Mouse (Mus musculus): ENCODE measurements around the gene Nck1. TPM values are rescaled to one million over a fixed set of nuclear protein-coding genes. Genes with fewer than 3 reads are reported as not detected.

Gene Nck1
- total RNA-seq, 2 experiments from 2014 or later, result 29.3 to 33.0 TPM

DNA sequence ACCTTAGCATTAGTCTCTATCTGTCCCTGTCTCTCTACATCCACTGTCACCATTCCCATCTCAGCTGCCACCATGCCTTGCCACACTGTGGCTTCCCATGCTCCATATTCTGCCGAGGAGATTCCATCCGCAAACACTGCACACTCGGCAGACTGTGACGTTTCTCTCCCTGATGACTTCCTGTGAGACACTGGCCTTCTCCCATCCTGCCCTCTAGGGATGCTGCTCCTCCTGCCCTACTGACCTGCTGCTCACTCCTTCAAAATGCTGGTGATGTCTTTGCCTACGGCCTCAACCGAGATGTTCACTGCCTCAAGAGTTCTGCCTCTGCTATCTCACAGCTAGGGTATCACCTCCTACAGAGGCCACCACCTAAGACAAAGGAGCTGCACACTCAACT lies 72.6 kb downstream of the Nck1 start:
- no peak for DNase-seq
- intact Hi-C loops (cut with DNase I; ENCODE audit: low total_unique reads), result no loop called here

DNA sequence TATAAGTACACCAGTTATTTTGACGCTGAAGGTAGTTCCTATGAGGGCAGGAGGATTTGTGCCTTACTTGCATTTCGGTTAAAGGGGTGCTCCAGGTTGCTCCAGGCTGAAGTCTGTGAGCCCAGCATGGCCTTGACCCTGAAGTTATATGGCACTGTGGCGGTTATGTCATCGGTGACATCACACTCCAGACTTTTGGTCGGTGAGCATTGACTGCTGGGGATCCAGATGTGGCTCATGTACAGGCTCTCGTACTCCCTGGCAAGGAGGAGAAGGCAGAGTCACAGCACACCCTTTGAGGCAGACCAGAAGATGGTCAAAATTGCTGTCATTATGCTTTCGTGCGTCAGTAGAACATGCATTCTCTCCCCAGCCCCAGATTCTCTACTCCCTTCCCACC lies 73.0 kb downstream of the Nck1 start:
- no peak for DNase-seq
- intact Hi-C loops (cut with DNase I; ENCODE audit: low total_unique reads), result no loop called here

DNA sequence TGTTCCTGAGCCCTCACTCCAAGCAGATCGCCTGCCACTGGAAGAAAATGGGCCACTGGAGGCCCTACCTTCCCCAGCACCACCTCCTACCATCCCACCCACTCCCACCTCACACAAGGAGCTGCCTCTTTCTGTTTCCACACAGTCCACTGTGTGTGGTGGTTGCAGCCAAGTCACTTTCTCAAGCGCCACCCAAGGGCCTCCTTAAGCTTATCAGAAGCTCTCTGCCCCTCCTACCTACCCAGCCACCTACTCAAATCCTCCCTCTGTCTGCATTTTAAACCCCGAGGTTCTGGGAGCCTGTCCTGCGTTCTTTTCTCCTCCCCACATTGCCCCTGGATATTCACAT lies 74.4 kb downstream of the Nck1 start:
- intact Hi-C loops (cut with DNase I; ENCODE audit: low total_unique reads), result no loop called here
- no peak for DNase-seq

GRCm38 (mm10) chr9:100470936-100471604 lies 74.9 kb downstream of the Nck1 start:
- DNase-seq, result peak; percentile 88
- intact Hi-C loops (cut with DNase I; ENCODE audit: low total_unique reads), result no loop called here

- intact Hi-C loops (cut with DNase I; ENCODE audit: low total_unique reads), result no loop called here
- DNase-seq, result no peak
These were observed 75.7 kb downstream of the Nck1 start for GRCm38 (mm10) chr9:100470228-100470627.

- intact Hi-C loops (cut with DNase I; ENCODE audit: low total_unique reads), result no loop called here
- no peak for DNase-seq
These were observed 76.3 kb downstream of the Nck1 start for GRCm38 (mm10) chr9:100469681-100470080.

- DNase-seq, result no peak
- intact Hi-C loops (cut with DNase I; ENCODE audit: low total_unique reads), result no loop called here
These were observed 77.8 kb downstream of the Nck1 start for GRCm38 (mm10) chr9:100468151-100468550.

DNA sequence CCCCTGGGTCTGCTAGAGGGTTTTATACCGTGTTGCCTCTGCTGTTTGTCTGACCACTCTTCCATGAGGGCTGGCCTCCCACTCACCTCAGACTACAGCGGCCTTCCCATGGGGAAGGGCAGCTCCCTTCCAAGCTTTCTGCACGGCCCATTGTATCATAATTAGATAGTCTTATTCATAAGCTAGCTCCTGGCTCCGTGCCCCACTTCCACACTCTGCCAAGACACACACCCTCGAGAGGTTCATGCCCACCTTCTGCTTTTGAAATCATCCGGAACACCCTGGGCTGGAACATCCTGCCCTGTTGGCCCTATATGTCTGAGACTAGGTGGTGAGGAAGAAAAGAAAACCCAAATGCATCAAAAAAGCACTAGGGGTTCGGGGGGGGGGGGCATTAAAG lies 78.3 kb downstream of the Nck1 start:
- peak; percentile 59 for DNase-seq
- intact Hi-C loops (cut with DNase I; ENCODE audit: low total_unique reads), result no loop called here

- intact Hi-C loops (cut with DNase I; ENCODE audit: low total_unique reads), result no loop called here
- DNase-seq, result no peak
These were observed 79.2 kb downstream of the Nck1 start for GRCm38 (mm10) chr9:100466743-100467142.

DNA sequence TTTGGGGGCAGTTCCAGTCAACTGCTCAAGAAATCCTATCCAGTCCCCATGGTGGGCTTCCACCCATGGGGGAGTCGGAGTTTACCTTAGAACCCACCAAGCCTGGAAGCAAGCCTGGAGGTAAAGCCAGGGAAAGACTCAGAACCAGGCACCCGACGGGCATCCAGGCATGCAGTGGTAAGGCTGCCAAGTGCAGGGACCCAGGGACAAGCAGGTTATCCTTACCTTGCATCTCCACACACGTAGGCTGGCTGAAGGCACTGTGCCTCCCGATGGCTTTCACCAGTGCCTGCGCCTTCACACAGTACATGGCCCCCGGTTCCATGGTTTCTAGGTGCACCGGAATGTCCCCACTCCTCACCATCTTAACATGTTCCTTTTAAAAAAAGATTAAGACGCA lies 79.9 kb downstream of the Nck1 start:
- DNase-seq, result no peak
- intact Hi-C loops (cut with DNase I; ENCODE audit: low total_unique reads), result no loop called here

GRCm38 (mm10) chr9:100465380-100465779 lies 80.6 kb downstream of the Nck1 start:
- no peak for DNase-seq
- intact Hi-C loops (cut with DNase I; ENCODE audit: low total_unique reads), result no loop called here

GRCm38 (mm10) chr9:100463771-100464170 lies 82.2 kb downstream of the Nck1 start:
- intact Hi-C loops (cut with DNase I; ENCODE audit: low total_unique reads), result no loop called here
- DNase-seq, result no peak

DNA sequence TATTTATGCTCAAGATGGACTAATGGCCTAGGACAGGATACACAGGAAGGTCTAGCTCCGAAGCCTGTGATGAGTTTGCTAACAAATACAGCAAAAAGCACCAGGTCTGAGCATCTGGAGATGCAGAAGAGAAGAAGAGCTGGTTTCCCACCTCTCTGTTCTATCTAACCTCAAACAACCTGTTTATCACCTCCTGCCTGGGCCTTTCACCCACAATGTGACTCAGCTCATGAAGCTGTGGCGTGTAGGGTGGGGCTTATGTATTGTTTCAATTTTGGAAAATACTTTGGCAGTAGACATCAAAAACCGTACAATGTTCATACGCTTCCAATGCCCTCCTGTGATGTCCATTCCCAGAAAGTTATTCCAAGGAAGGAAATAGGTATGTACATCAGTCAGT lies 83.8 kb downstream of the Nck1 start:
- no peak for DNase-seq
- intact Hi-C loops (cut with DNase I; ENCODE audit: low total_unique reads), result no loop called here

GRCm38 (mm10) chr9:100461671-100462070 lies 84.3 kb downstream of the Nck1 start:
- intact Hi-C loops (cut with DNase I; ENCODE audit: low total_unique reads), result no loop called here
- peak; percentile 46 for DNase-seq

DNA sequence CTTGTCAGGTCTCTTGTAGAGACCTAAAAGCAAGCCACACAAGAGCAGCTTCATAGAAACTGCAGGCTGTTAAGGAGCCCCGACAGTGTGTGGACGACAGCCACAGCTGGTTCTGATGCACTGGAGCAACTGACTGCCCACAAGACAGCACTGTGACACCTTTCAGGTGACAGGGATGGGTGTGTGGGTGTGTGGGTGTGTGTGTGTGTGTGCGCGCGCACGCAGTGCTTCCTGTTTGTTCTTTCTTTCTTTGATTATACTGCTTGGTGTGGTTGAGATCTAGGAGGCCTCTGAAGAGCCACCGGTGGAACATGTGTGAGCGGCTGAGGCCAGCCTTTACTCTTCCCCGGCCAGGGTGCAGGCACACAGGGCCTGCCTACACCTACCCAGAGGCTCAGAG lies 85.7 kb downstream of the Nck1 start:
- intact Hi-C loops (cut with DNase I; ENCODE audit: low total_unique reads), result no loop called here
- no peak for DNase-seq

DNA sequence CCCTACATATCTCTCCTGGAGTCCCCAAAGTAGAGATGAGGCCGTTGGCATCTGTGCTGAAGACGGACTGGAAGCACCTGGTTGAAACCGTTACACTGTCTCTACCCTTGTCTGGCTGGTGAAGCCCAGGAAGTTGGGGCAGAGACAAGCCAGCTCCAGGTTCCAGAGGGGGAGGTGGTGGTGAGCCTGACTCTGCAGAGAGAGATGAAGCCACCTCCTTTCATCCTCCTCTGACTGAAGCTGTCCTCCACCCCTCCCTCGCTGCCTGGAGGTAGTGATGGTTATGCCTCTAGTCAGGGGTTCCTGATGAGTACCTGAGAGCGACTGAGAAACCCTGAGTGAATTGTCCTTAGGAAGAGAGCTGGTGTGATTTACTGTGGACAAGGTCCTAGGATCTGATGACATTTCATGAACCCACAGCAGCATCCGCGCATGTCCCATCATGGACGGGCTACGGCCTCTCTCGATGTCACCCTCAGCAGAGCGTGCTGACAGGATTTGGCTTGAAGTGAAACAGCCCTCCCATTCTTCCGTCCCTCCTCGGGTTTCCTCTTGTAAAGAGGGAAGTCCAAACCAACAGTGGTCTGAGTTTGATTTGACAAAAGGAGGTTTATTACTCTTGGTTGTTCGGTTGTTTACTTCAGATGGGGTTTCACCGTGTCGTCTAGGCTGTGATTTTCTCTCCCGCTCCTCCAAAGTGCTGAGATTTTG lies 87.8 kb downstream of the Nck1 start:
- no peak for DNase-seq
- intact Hi-C loops (cut with DNase I; ENCODE audit: low total_unique reads), result loop anchor here (10.0 kb wide), 2 partner anchors 87 to 457 kb away; partner anchors contain the start of gene Nck1

DNA sequence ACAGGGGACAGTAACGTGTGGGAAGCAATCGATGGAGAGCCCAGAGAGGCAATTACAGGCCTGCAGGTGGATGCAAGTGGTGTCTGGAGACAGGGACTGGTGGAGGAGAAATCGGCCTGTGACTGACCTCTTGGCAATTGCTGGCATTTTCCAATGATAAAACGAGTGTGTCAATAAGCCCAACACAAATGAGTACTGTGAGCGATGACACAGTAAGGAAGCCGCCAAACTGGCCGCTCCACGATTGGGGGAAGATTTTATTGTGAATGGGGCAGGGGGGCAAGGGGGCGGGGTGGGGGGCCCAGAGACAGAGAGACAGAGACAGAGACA lies 91.3 kb downstream of the Nck1 start:
- intact Hi-C loops (cut with DNase I; ENCODE audit: low total_unique reads), result loop anchor here (5.0 to 10.0 kb wide), 3 partner anchors 90 to 460 kb away; partner anchors contain the start of gene Nck1
- DNase-seq, result no peak

- intact Hi-C loops (cut with DNase I; ENCODE audit: low total_unique reads), result loop anchor here (5.0 to 10.0 kb wide), 3 partner anchors 91 to 461 kb away; partner anchors contain the start of gene Nck1
- peak; percentile 77 for DNase-seq
These were observed 91.8 kb downstream of the Nck1 start for GRCm38 (mm10) chr9:100453944-100454663.

DNA sequence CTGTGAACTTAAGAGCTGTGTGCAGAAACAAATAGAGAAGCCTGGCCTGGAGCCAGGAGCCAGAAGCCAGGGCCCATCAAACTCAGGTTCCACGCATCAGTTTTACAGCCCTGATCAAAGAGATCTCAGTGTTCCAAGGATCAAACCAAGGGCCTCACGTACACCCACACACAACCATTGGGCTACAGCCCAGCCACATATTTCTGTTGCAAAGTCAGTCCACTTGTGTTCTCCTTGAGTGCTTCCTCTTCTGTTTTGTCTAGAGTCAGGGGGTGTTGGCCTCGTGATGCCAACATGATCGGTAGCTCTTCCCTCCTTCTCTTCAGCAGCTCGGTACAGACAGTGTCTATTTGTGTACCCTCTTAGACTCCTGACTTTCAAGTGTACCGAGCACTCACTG lies 93.5 kb downstream of the Nck1 start:
- no peak for DNase-seq
- intact Hi-C loops (cut with DNase I; ENCODE audit: low total_unique reads), result loop anchor here (5.0 to 10.0 kb wide), 3 partner anchors 92 to 462 kb away; partner anchors contain the start of gene Nck1

- intact Hi-C loops (cut with DNase I; ENCODE audit: low total_unique reads), result no loop called here
- DNase-seq, result peak; percentile 70
These were observed 99.8 kb downstream of the Nck1 start for GRCm38 (mm10) chr9:100446059-100446686.

Measured in gastrocnemius, postnatal 14 days (tissue).